Mouse (Mus musculus) stomach, postnatal 0 days (tissue): ENCODE measurements around the gene Meis2. TPM values are rescaled to one million over a fixed set of nuclear protein-coding genes. Genes with fewer than 3 reads are reported as not detected.

Experiments used
- ATAC-seq: fragments of 200-750 bp; cut with Nextera tagmentation; 2 replicates; pipeline ENCODE4 v1.8.0; 2017; ENCODE audit not compliant: low FRiP score, low TSS enrichment
- DNase-seq: peaks from one replicate; pipeline ENCODE4 v3.0.0-alpha.2; 2016; ENCODE audit warnings: low spot score
- H3K27ac ChIP-seq: fragments of 300-500 bp; sonication (generic); replicated peaks from 2 replicates; pipeline ENCODE4 v1.5.1; 2014; ENCODE audit warnings: mild to moderate bottlenecking, control low read depth
- H3K27me3 ChIP-seq: fragments of 300-500 bp; sonication (generic); 2 replicates; pipeline ENCODE4 v1.6.1; 2014; ENCODE audit warnings: low read length; ENCODE audit not compliant: control insufficient read depth, insufficient read depth
- H3K36me3 ChIP-seq: fragments of 300-500 bp; sonication (generic); 2 replicates; pipeline ENCODE4 v1.6.1; 2014; ENCODE audit warnings: low read length, mixed read lengths; ENCODE audit not compliant: control insufficient read depth, insufficient read depth
- H3K4me1 ChIP-seq: fragments of 300-500 bp; sonication (generic); replicated peaks from 2 replicates; pipeline ENCODE4 v1.6.1; 2014; ENCODE audit warnings: antibody characterized with exemption; ENCODE audit not compliant: control insufficient read depth, insufficient read depth
- H3K4me2 ChIP-seq: fragments of 300-500 bp; sonication (generic); replicated peaks from 2 replicates; pipeline ENCODE4 v1.6.1; 2014; ENCODE audit warnings: low read depth, mild to moderate bottlenecking, control low read depth, moderate library complexity
- H3K4me3 ChIP-seq: fragments of 300-500 bp; sonication (generic); 2 replicates; pipeline ENCODE4 v1.5.1; 2014; ENCODE audit warnings: low read depth, low read length, control low read depth
- H3K9ac ChIP-seq: fragments of 300-500 bp; sonication (generic); 2 replicates; pipeline ENCODE4 v1.6.1; 2014; ENCODE audit warnings: mild to moderate bottlenecking, low read length, control low read depth, mixed read lengths
- H3K9me3 ChIP-seq: fragments of 300-500 bp; sonication (generic); 2 replicates; pipeline ENCODE4 v1.6.1; 2016; ENCODE audit warnings: low read length; ENCODE audit not compliant: control insufficient read depth
- CTCF ChIP-seq: IDR thresholded peaks from 2 replicates; pipeline ENCODE4 v1.5.1; 2016; ENCODE audit warnings: antibody characterized with exemption, low read depth, mild to moderate bottlenecking, moderate library complexity
- EP300 ChIP-seq: optimal IDR thresholded peaks from 2 replicates; pipeline ENCODE3; 2016; ENCODE audit warnings: antibody characterized with exemption
- WGBS: fragments of 180-500 bp; shearing (Covaris S2); extraction: QIAGEN DNeasy Blood & Tissue Kit; methylation state at CpG from one replicate; pipeline ENCODE4 v1.1.7; 2014; 5-methylcytosine and 5-hydroxymethylcytosine counted together
- polyA plus RNA-seq: library from polyadenylated mRNA; unstranded; fragments of >200 nt; fragmentation: Nextera tagmentation; extraction: Ambion mirVana; gene quantifications from 2 replicates; pipeline ENCODE4 v1.2.1, GENCODE M21; 2015

Gene Meis2
- polyA plus RNA-seq: 17.7 and 20.2 TPM in 2 replicates

GRCm38 (mm10) chr2:116065570-116066005 is at the start of gene Meis2:
Meis2 (minus strand) TSS chr2:116065839.
- Histone ChIP-seq H3K27ac (peak within 1 kb of the TSS; percentile 95), H3K27me3 (no peaks in the 10 kb centered on the region), H3K4me1 (no peaks in the 10 kb centered on the region), H3K4me2 (peak within 1 kb of the TSS; percentile 80), H3K36me3 (no peaks in the 10 kb centered on the region), H3K9me3 (no peaks in the 10 kb centered on the region), H3K9ac (peak within 1 kb of the TSS; percentile 91), H3K4me3 (peak within 1 kb of the TSS; percentile 70)
- DNase-seq (peak; percentile 92), ATAC-seq (peak; percentile 85)
- WGBS: under 1% methylated on average over 24 of the region's 37 CpGs
- TF ChIP-seq CTCF: no peak
- no peak for TF ChIP-seq EP300

GRCm38 (mm10) chr2:116106194-116106593 is 40.6 kb upstream of the Meis2 start:
- DNase-seq (no peak), ATAC-seq (no peak)
- no peaks in the 10 kb centered on the region for H3K9me3 ChIP-seq
- no peak overlapping the region for H3K4me3 ChIP-seq
- no peaks in the 10 kb centered on the region for H3K36me3 ChIP-seq
- no peak overlapping the region for H3K4me2 ChIP-seq
- no peak overlapping the region for H3K27ac ChIP-seq
- no peaks in the 10 kb centered on the region for H3K27me3 ChIP-seq
- no peaks in the 10 kb centered on the region for H3K4me1 ChIP-seq
- no peak overlapping the region for H3K9ac ChIP-seq
- WGBS: 51% methylated on average over 4 of the region's 4 CpGs
- no peak for TF ChIP-seq EP300
- TF ChIP-seq CTCF: peak; percentile 66

GRCm38 (mm10) chr2:116105179-116105578 is 39.5 kb upstream of the Meis2 start:
- no peak for DNase-seq
- Histone ChIP-seq H3K9ac (no peak overlapping the region), H3K4me3 (no peak overlapping the region), H3K27me3 (no peaks in the 10 kb centered on the region), H3K4me2 (no peak overlapping the region), H3K36me3 (no peaks in the 10 kb centered on the region), H3K9me3 (no peaks in the 10 kb centered on the region), H3K4me1 (no peaks in the 10 kb centered on the region), H3K27ac (no peak overlapping the region)
- ATAC-seq: no peak
- whole genome bisulfite sequencing: 45% methylated on average over 3 of the region's 3 CpGs
- TF ChIP-seq EP300: no peak
- TF ChIP-seq CTCF: peak; percentile 64

GRCm38 (mm10) chr2:116103411-116103996 is 37.9 kb upstream of the Meis2 start:
- WGBS: 28% methylated on average over 5 of the region's 5 CpGs
- ATAC-seq: no peak
- H3K27me3 ChIP-seq: no peaks in the 10 kb centered on the region

GRCm38 (mm10) chr2:116101221-116101620 is 35.6 kb upstream of the Meis2 start:
- peak; percentile 70 for DNase-seq
- no peaks in the 10 kb centered on the region for H3K27me3 ChIP-seq

More at GRCm38 (mm10) chr2:116103411-116103996, 37.9 kb upstream of the Meis2 start:
- H3K4me1 ChIP-seq: no peaks in the 10 kb centered on the region
- H3K4me2 ChIP-seq: no peak overlapping the region
- H3K9ac ChIP-seq: no peak overlapping the region
- no peaks in the 10 kb centered on the region for H3K36me3 ChIP-seq
- no peak overlapping the region for H3K27ac ChIP-seq
- TF ChIP-seq CTCF: no peak
- TF ChIP-seq EP300: no peak
- DNase-seq: no peak
- no peaks in the 10 kb centered on the region for H3K9me3 ChIP-seq
- no peak overlapping the region for H3K4me3 ChIP-seq

GRCm38 (mm10) chr2:116080961-116081360 is 15.3 kb upstream of the Meis2 start:
- Histone ChIP-seq H3K9ac (no peak overlapping the region), H3K36me3 (no peaks in the 10 kb centered on the region), H3K27me3 (no peaks in the 10 kb centered on the region), H3K4me3 (no peak overlapping the region), H3K4me1 (no peaks in the 10 kb centered on the region), H3K27ac (no peak overlapping the region), H3K4me2 (no peak overlapping the region), H3K9me3 (peaks cover 2% of the 10 kb centered on the region)
- no peak for DNase-seq
- 83% methylated on average over 2 of the region's 2 CpGs for WGBS
- no peak for TF ChIP-seq CTCF
- no peak for TF ChIP-seq EP300
- no peak for ATAC-seq

More at GRCm38 (mm10) chr2:116101221-116101620, 35.6 kb upstream of the Meis2 start:
- no peak overlapping the region for H3K4me2 ChIP-seq
- H3K9me3 ChIP-seq: no peaks in the 10 kb centered on the region
- no peaks in the 10 kb centered on the region for H3K36me3 ChIP-seq
- no peak overlapping the region for H3K9ac ChIP-seq
- H3K27ac ChIP-seq: no peak overlapping the region
- TF ChIP-seq EP300 (no peak), CTCF (peak; percentile 81)
- ATAC-seq: 0 out of 2 replicates have a peak, but pooled peaks have one; percentile 42
- H3K4me3 ChIP-seq: no peak overlapping the region
- H3K4me1 ChIP-seq: no peaks in the 10 kb centered on the region
